Mouse (Mus musculus): ENCODE results near the gene Ylpm1. TPM values are rescaled to one million over a fixed set of nuclear protein-coding genes. Genes with fewer than 3 reads are reported as not detected.

Ylpm1 gene
- 16.3 and 17.7 TPM in 2 replicates for polyA plus RNA-seq (2015; fragmentation: Nextera tagmentation; extraction: Ambion mirVana)

DNA sequence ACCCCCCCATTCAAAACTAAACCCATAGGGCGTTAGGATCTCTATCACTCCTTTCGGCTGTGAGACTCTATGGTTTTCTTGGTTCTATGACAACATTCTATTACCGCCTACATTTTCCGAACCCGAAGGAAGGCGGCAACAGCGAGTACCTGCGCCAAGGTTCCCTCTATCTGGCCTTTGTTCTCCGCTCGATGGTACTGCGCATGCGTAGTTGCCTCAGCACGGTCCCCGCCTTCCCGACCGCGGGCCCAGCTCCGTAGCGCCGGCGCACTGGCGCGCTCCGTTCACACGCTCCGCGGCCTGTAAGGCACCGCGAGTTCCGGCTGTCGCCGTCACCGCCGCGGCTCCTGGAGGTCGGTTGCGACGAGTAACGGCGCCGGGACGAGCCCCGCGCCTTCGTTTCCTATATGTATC is at the start of gene Ylpm1:
Ylpm1 (plus strand) TSS at position 239 of the 414 bp plus-strand sequence.
- ATAC-seq (replicated peaks; ENCODE audit: extremely low read depth, insufficient read depth, low FRiP score): peak; percentile 97
- under 1% methylated on average over 45 of the region's 45 CpGs for WGBS
- H3K9me3 ChIP-seq (replicated peaks; ENCODE audit: control insufficient read depth, low read length): no peaks in the 10 kb centered on the region
- H3K36me3 ChIP-seq (ENCODE audit: control insufficient read depth, insufficient read depth): no peaks in the 10 kb centered on the region
- peaks cover 23% of the 10 kb centered on the region for H3K4me1 ChIP-seq (ENCODE audit: control insufficient read depth, insufficient read depth, low read length)
- H3K4me2 ChIP-seq (ENCODE audit: low read depth, low read length): peak within 1 kb of the TSS; percentile 99
- peak within 1 kb of the TSS; percentile 99 for H3K9ac ChIP-seq (ENCODE audit: low read length)
- no peaks in the 10 kb centered on the region for H3K27me3 ChIP-seq (ENCODE audit: control insufficient read depth, insufficient read depth, low read length)
- H3K27ac ChIP-seq (ENCODE audit: low read length): peak within 1 kb of the TSS; percentile 87
- peak within 1 kb of the TSS; percentile 98 for H3K4me3 ChIP-seq (ENCODE audit: low read length)

- Histone ChIP-seq H3K36me3 (ENCODE audit: control insufficient read depth, insufficient read depth) (peaks cover 16% of the 10 kb centered on the region), H3K4me2 (ENCODE audit: low read depth, low read length) (no peak overlapping the region), H3K9ac (ENCODE audit: low read length) (no peak overlapping the region), H3K9me3 (replicated peaks; ENCODE audit: control insufficient read depth, low read length) (no peaks in the 10 kb centered on the region), H3K4me3 (ENCODE audit: low read length) (no peak overlapping the region), H3K27ac (ENCODE audit: low read length) (peak overlapping the region; percentile 49), H3K4me1 (ENCODE audit: control insufficient read depth, insufficient read depth, low read length) (peaks cover 41% of the 10 kb centered on the region), H3K27me3 (ENCODE audit: control insufficient read depth, insufficient read depth, low read length) (no peaks in the 10 kb centered on the region)
- ATAC-seq (replicated peaks; ENCODE audit: extremely low read depth, insufficient read depth, low FRiP score): no peak
- 70% methylated on average over 2 of the region's 2 CpGs for whole genome bisulfite sequencing
Observed at GRCm38 (mm10) chr12:84947894-84948583, 48.1 kb upstream of the Ylpm1 start.

GRCm38 (mm10) chr12:84948584-84949285 is 47.4 kb upstream of the Ylpm1 start:
- Histone ChIP-seq H3K4me3 (ENCODE audit: low read length) (no peak overlapping the region), H3K9me3 (replicated peaks; ENCODE audit: control insufficient read depth, low read length) (no peaks in the 10 kb centered on the region), H3K4me1 (ENCODE audit: control insufficient read depth, insufficient read depth, low read length) (peaks cover 34% of the 10 kb centered on the region), H3K27me3 (ENCODE audit: control insufficient read depth, insufficient read depth, low read length) (no peaks in the 10 kb centered on the region), H3K4me2 (ENCODE audit: low read depth, low read length) (no peak overlapping the region), H3K36me3 (ENCODE audit: control insufficient read depth, insufficient read depth) (peaks cover 13% of the 10 kb centered on the region), H3K27ac (ENCODE audit: low read length) (peak overlapping the region; percentile 79), H3K9ac (ENCODE audit: low read length) (peak overlapping the region; percentile 21; the same call in 1 of the 2 replicates)
- WGBS: 44% methylated on average over 6 of the region's 6 CpGs
- ATAC-seq (replicated peaks; ENCODE audit: extremely low read depth, insufficient read depth, low FRiP score): peak; percentile 60; the same call in 1 of the 2 replicates

GRCm38 (mm10) chr12:84950763-84951162 is 45.4 kb upstream of the Ylpm1 start:
- peaks cover 13% of the 10 kb centered on the region for H3K36me3 ChIP-seq (ENCODE audit: control insufficient read depth, insufficient read depth)
- no peak overlapping the region for H3K4me2 ChIP-seq (ENCODE audit: low read depth, low read length)
- H3K4me3 ChIP-seq (ENCODE audit: low read length): no peak overlapping the region
- 0 out of 2 replicates have a peak overlapping the region, but pooled peaks have one; percentile 20 for H3K27ac ChIP-seq (ENCODE audit: low read length)
- H3K4me1 ChIP-seq (ENCODE audit: control insufficient read depth, insufficient read depth, low read length): peaks cover 22% of the 10 kb centered on the region
- H3K27me3 ChIP-seq (ENCODE audit: control insufficient read depth, insufficient read depth, low read length): no peaks in the 10 kb centered on the region
- H3K9me3 ChIP-seq (replicated peaks; ENCODE audit: control insufficient read depth, low read length): no peaks in the 10 kb centered on the region
- no peak for ATAC-seq (replicated peaks; ENCODE audit: extremely low read depth, insufficient read depth, low FRiP score)
- no peak overlapping the region for H3K9ac ChIP-seq (ENCODE audit: low read length)
- WGBS: 48% methylated on average over 6 of the region's 6 CpGs

GRCm38 (mm10) chr12:84951531-84951930 is 44.6 kb upstream of the Ylpm1 start:
- Histone ChIP-seq H3K36me3 (ENCODE audit: control insufficient read depth, insufficient read depth) (peaks cover 12% of the 10 kb centered on the region), H3K4me1 (ENCODE audit: control insufficient read depth, insufficient read depth, low read length) (peaks cover 22% of the 10 kb centered on the region), H3K27ac (ENCODE audit: low read length) (peak overlapping the region; percentile 20), H3K9me3 (replicated peaks; ENCODE audit: control insufficient read depth, low read length) (no peaks in the 10 kb centered on the region), H3K4me2 (ENCODE audit: low read depth, low read length) (no peak overlapping the region), H3K4me3 (ENCODE audit: low read length) (no peak overlapping the region), H3K9ac (ENCODE audit: low read length) (no peak overlapping the region), H3K27me3 (ENCODE audit: control insufficient read depth, insufficient read depth, low read length) (no peaks in the 10 kb centered on the region)
- 59% methylated on average over 8 of the region's 8 CpGs for WGBS
- no peak for ATAC-seq (replicated peaks; ENCODE audit: extremely low read depth, insufficient read depth, low FRiP score)

DNA sequence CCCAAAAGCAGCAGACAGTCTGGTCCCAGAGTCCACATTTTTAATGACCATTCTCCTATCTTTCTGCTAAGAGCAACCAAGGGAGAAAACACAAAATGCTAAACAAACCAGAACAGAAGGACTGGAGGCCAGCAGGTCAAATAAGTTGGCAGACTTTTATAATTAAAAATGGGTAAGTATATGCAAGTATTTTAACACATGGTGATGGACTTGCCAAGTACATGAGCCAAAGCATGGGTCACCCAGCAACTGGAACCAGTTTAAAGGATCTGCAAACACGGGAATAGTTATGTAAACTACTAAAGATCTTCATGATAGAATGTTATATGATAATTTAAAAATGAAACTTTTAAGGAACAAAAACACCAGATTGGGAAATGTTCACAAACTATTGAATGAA is 43.8 kb upstream of the Ylpm1 start:
- H3K9me3 ChIP-seq (replicated peaks; ENCODE audit: control insufficient read depth, low read length): no peaks in the 10 kb centered on the region
- no peak overlapping the region for H3K9ac ChIP-seq (ENCODE audit: low read length)
- H3K4me3 ChIP-seq (ENCODE audit: low read length): no peak overlapping the region
- no peak overlapping the region for H3K4me2 ChIP-seq (ENCODE audit: low read depth, low read length)
- H3K27ac ChIP-seq (ENCODE audit: low read length): peak overlapping the region; percentile 20; the same call in 1 of the 2 replicates
- H3K27me3 ChIP-seq (ENCODE audit: control insufficient read depth, insufficient read depth, low read length): no peaks in the 10 kb centered on the region
- peaks cover 6% of the 10 kb centered on the region; the same call in 1 of the 2 replicates for H3K36me3 ChIP-seq (ENCODE audit: control insufficient read depth, insufficient read depth)
- ATAC-seq (replicated peaks; ENCODE audit: extremely low read depth, insufficient read depth, low FRiP score): no peak
- 65% methylated on average over 1 of the region's 1 CpGs for WGBS
- peaks cover 22% of the 10 kb centered on the region for H3K4me1 ChIP-seq (ENCODE audit: control insufficient read depth, insufficient read depth, low read length)

DNA sequence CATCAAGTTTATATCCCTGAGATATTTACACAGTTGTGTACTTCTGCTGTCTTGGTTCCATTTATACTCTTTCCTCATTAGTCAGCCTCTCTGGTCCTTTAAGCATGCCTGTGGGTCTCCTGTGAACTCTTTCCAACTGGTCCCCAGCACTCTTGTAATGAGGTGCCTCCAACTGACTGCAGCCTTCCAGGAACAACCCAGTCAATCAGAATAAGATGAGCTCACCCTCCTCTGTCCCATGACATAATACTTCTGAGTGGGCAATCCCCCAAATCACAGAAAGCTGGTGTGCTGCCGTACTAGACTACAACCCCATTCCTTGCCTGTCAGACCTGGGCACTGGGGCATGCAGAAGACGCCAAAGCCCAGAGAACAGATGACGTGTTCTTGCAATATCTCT is 39.8 kb upstream of the Ylpm1 start:
- Histone ChIP-seq H3K9me3 (replicated peaks; ENCODE audit: control insufficient read depth, low read length) (no peaks in the 10 kb centered on the region), H3K4me1 (ENCODE audit: control insufficient read depth, insufficient read depth, low read length) (peaks cover 8% of the 10 kb centered on the region; the same call in 1 of the 2 replicates), H3K4me3 (ENCODE audit: low read length) (no peak overlapping the region), H3K36me3 (ENCODE audit: control insufficient read depth, insufficient read depth) (peaks cover 2% of the 10 kb centered on the region; the same call in 1 of the 2 replicates), H3K4me2 (ENCODE audit: low read depth, low read length) (no peak overlapping the region), H3K27me3 (ENCODE audit: control insufficient read depth, insufficient read depth, low read length) (no peaks in the 10 kb centered on the region), H3K9ac (ENCODE audit: low read length) (no peak overlapping the region), H3K27ac (ENCODE audit: low read length) (no peak overlapping the region)
- 81% methylated on average over 3 of the region's 3 CpGs for WGBS
- ATAC-seq (replicated peaks; ENCODE audit: extremely low read depth, insufficient read depth, low FRiP score): no peak

DNA sequence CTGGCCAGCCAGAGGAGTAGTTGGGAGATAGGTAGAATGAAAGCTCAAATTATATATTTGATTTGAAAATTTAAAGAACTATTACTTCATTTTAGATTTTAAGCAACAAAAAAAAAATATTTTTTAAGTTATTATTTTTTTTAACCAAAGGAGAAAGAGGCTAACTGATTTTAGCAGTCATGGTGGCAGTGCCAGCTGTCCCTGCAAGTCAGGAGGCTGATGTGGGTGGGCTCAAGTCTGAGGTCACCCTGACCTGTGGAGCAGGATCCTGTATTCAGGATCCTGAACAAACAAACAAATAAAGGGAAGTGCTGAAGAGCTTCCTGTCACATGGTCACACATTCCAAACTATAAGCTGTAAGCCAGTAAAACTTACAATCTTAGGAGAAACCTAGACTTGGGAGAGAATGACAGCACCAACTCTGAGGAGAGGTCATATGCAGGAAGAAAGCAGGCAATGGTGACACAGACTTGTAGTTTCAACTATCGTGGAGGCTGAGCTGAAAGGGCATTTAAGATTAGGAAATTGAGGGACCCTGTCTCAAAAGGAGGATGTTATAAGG is 37.2 kb upstream of the Ylpm1 start:
- peaks cover 2% of the 10 kb centered on the region; the same call in 1 of the 2 replicates for H3K36me3 ChIP-seq (ENCODE audit: control insufficient read depth, insufficient read depth)
- 70% methylated on average over 1 of the region's 1 CpGs for WGBS
- no peaks in the 10 kb centered on the region for H3K9me3 ChIP-seq (replicated peaks; ENCODE audit: control insufficient read depth, low read length)
- no peak overlapping the region for H3K9ac ChIP-seq (ENCODE audit: low read length)
- H3K4me3 ChIP-seq (ENCODE audit: low read length): no peak overlapping the region
- no peak overlapping the region for H3K4me2 ChIP-seq (ENCODE audit: low read depth, low read length)
- no peak overlapping the region for H3K27ac ChIP-seq (ENCODE audit: low read length)
- H3K27me3 ChIP-seq (ENCODE audit: control insufficient read depth, insufficient read depth, low read length): no peaks in the 10 kb centered on the region
- H3K4me1 ChIP-seq (ENCODE audit: control insufficient read depth, insufficient read depth, low read length): peaks cover 10% of the 10 kb centered on the region
- no peak for ATAC-seq (replicated peaks; ENCODE audit: extremely low read depth, insufficient read depth, low FRiP score)

- WGBS: 37% methylated on average over 7 of the region's 7 CpGs
- ATAC-seq (replicated peaks; ENCODE audit: extremely low read depth, insufficient read depth, low FRiP score): peak; percentile 77
- H3K27ac ChIP-seq (ENCODE audit: low read length): peak overlapping the region; percentile 83
- no peaks in the 10 kb centered on the region for H3K27me3 ChIP-seq (ENCODE audit: control insufficient read depth, insufficient read depth, low read length)
- H3K9me3 ChIP-seq (replicated peaks; ENCODE audit: control insufficient read depth, low read length): no peaks in the 10 kb centered on the region
- H3K4me2 ChIP-seq (ENCODE audit: low read depth, low read length): peak overlapping the region; percentile 37
- no peak overlapping the region for H3K4me3 ChIP-seq (ENCODE audit: low read length)
- peaks cover 10% of the 10 kb centered on the region for H3K4me1 ChIP-seq (ENCODE audit: control insufficient read depth, insufficient read depth, low read length)
- no peaks in the 10 kb centered on the region; the same call in 1 of the 2 replicates for H3K36me3 ChIP-seq (ENCODE audit: control insufficient read depth, insufficient read depth)
- no peak overlapping the region for H3K9ac ChIP-seq (ENCODE audit: low read length)
Observed at GRCm38 (mm10) chr12:84962606-84963005, 33.5 kb upstream of the Ylpm1 start.

Measured in heart, embryonic 16.5 days (tissue).